Mouse (Mus musculus) CD4-positive, CD25-positive, alpha-beta regulatory T cell, adult 2 months (primary cell): Measurements from ENCODE around the gene Gpr179.

Experiments used
- DNase-seq: peaks from one replicate; pipeline ENCODE4 v3.0.0-alpha.2; 2012; ENCODE audit warnings: low read depth, low spot score

The Gpr179 gene

DNA sequence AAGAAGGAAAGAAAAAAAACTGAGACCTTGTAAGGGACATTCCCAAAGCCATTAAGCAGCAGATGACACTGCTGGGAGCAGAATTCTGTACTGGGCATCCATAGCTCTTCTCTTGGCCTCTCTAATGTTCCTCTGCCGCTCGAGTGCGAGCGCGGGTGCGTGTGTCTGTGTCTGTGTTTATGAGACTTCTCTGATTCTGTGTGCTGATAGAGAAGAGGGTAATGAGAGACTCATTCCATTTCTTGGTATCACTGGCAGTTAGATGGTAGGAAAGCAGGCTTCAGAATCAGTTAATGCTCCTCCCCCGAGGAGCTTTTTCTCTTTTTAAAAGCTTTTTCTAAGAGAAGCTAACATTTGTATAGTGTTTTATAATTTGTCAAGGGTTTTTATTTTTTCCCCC is 3.4 kb upstream of the Gpr179 start:
- DNase-seq, result no peak

DNA sequence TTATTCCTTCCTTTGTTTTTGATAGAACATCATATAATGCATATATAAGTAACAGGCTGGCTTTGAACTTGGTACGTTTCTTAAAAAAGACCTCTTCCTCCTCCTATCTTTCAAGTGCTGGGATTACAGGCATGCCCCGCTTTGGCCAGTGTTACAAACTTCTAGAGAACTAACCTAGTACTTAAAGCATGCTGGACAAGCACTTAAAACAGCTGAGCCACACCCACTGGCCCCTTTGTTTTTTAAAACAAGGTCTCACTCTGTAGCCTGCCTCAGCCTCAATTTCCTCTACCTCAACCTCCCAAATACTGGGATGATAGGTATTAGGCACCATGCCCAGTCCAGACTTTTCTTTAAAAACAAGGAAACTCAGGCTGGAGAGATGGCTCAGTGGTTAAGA is 2.8 kb upstream of the Gpr179 start:
- no peak for DNase-seq

DNA sequence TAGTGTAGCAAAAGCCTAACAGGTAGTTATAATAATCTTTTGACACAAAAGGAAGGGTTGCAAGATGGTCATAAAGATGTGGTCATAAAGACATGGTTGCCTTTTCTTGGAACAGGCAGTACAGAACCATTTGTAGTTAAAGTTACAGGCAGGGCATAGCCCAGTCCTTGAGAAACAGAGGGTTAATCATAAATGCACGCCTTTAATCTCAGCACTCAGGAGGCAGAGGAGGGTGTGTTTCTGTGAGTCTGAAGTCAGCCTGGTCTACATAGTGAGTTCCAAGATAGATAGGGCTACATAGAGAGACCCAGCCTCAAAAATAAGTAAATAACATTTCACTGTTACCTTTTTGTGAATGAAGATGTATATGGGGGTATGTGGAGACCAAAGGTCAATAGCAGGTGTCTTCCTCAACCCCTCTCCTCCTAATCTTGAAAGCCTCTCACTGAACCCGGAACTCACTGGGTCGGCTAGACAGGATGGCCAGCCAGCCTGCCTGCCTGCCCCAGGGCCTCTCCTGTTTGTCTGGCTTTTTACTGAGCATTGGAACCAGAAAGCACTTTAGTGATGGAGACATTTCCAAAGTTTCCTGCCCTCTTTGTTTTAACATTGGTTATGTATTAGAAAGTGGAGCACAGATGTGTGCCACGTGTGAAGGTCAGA is 1.2 kb upstream of the Gpr179 start:
- DNase-seq, result no peak

DNA sequence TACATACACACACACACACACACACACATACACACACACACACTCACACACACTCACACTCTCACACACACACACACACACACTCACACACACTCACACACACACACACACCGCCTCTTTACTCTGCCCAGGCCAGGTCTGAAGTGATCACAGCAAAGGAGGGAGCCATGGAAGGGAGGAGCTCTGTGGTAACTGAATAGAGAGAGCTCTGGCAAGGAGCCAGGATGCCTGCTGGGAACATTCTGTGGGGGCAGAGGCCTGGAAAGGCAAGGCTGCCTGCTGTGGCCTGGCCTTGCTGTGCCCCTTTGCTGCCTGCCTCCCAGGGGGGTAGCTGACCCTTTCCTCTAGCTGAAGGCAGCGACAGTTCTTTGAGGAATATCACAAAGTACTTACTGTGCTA is 1.8 kb downstream of the Gpr179 start:
- no peak for DNase-seq

DNA sequence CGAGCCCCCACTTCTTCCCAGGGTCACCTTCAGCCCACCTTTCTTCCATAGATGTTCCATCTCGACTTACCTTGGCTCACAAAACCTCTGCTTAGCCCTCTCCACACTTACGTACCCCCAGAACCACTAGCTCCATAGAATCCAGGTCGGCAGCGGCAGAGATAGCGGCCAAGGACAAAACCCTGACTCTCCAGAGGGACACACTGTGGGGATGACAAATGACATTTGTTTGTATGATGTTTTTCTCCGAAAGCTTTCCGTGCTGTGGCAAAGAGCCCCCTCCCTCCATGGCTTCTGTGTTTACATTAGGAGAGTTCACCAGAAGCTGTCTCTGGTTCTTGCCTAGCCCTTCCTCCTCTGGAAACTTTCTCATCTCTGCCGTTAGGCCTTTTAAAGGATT is 4.6 kb downstream of the Gpr179 start:
- DNase-seq, result no peak

DNA sequence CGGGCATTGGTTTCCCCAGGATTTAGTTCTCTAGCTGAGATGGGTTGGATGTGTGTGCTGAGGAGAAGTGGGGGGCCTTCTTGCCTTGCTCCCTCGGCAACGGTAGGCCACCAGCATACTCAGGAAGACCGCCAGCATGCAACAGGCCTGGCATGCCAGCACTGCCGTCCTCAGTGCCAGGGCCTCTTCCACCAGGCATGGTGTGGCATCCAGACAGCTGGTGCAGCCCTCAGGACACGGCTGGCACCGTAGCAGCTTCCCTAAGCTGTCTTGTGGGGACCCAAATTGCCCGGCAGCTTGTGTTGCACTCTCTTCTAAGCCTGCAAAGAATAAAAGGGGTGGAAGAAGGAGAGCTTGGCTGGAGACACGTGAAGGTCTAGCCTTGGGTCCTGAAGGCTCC is 5.5 kb downstream of the Gpr179 start:
- DNase-seq, result no peak

DNA sequence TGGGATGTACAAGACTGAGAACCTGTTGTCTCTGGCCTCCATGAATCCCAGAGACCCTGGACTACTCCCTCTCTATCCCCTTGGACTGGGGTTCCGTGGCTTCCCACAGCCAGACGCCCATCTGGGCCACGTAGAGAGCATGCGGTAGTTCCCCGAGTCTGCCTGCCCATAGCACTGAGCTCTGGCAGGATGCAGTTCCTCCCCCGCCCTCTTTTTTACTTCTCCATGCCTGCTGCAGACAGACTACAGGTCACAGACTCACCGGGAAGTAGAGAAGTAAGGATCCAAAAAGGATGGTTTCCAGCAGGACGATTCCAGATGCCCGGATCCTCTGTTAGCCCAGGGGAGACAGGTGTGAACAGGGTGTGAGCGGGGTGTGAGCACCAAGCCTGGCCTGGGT is 6.4 kb downstream of the Gpr179 start:
- DNase-seq, result peak; percentile 32

DNA sequence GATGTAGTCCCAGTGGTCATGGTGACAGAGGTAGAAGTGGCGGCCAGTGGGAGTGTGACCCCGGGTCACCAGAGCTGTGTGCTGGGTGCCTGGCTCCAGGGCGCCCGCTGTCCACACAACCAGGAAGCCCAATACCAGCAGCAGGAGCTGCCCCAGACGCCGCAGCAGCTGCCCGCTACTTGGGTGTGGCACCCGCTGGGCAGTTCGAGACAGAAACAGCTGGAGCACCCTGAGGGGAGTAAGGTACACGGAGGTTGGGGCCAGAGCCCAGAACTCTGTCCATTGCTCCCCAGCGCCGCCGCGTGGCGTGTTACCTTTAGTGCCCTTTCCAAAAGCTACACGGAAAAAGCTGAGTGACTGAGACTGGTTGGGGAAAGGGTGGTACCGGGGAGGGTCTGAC is 8.3 kb downstream of the Gpr179 start:
- DNase-seq, result peak; percentile 74

DNA sequence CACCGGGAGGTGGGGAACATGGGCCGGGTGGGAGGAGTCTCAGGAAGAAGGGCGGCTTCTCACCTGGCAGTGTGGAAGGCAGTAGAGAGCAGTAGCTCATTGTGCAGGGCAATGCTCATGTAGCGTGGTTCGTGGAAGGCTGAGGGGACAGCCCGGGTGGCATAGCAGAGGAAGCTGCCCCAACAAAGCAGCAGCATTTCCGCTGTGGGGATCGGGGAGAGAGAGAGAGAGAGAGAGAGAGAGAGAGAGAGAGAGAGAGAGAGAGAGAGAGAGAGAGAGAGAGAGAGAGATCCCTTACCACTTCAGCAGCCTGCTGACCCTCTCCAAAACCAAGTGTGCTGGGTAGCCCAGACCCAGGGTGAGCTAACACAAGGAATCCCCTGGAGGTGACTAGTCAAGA is 8.7 kb downstream of the Gpr179 start:
- peak; percentile 48 for DNase-seq

DNA sequence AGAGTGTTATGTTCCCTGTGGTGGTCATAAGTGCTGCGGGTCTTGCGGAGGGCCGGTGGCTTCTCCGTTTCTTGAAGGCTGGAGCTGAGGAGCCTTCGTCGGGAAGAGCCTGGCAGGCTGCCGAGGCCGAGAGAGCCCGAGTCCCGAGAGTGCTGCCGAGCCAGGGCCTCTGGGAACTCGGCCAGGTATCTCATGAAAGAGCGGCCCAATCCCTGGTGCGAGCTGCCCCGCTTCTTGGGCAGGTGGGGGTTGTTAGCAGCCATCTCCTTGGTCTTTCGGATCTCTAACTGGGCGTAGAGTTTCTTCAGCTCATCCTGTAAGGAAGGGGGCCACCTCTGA is 12.9 kb downstream of the Gpr179 start:
- DNase-seq, result no peak

DNA sequence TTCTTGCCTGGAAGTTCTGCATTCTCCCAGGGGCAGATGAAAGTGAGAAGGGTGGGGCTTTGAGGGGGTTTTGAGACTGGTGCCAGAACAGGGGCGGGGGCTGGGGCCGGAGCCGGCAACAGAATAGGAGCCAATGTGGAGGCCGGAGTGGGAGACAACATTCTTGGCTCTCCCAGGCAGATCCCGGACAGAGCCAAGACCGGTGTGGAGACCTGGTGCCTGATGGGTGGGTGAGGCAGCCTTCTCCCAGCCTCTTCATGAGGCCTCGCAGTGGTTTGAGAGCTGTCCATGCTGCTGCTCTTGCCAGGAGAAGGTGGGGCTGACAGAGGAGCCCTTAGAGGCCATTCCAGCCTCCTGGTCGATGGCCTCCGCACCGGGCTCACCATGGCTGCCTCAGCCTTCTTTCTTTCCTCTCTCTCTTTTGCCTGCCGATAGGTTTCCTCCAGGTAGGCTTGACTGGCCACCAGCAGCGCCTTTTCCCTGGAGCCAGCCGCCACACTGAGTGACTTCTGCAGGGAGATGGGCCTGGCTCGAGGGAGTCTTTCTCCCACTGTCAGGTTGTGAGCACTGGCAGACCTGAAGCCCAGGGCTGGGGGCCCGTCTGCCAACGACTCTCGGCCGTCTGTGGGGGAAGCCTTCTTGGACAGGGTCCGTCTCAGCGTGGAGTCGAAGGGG is 13.4 kb downstream of the Gpr179 start:
- no peak for DNase-seq

DNA sequence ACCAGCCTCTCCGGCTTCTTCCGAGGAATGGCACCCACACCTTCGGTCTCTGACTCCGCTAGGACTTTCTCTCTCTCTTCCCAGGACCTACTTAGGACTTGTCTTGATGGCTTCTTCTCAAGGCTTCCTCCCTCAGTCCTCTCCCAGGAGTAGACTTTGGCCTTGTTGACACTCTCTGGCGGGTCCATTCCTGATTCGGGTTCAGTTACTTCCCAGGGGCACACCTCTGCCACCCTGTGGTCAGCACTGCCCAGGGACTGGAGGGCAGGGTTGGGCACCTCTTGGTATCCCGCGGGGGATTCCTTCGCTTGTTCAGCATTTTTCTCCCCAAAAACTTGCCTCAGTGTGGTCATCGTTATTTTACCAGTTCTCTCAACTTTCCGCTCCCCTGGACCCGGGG is 14.5 kb downstream of the Gpr179 start:
- no peak for DNase-seq

DNA sequence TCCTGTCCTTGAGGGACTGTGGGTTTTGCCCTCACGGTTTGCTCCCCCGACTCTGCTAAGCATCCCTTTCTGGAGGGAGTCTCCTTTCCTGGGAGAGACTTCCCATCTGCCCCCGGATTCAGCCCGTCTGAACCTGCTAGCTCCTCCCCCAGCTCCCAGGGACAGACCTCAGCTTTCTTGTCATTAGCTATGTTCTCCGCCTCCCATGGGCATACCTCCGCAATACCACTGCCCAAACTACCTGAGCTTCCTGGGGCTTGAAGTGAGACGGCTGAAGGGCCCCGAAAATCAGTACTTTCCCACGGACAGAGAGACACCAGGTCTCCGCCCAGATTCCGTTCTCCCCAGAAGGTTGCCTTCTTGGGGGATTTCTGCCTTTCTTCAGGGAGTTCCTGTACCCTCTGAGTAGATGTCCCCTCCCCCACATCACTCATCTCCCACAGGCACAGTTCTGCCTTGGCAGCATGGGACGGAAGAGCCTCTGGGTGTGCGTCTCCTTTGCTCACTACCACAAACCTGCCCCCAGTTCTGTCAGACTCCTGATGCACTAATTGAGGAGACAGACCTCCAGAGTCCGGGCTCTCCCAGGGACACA is 15.0 kb downstream of the Gpr179 start:
- no peak for DNase-seq

DNA sequence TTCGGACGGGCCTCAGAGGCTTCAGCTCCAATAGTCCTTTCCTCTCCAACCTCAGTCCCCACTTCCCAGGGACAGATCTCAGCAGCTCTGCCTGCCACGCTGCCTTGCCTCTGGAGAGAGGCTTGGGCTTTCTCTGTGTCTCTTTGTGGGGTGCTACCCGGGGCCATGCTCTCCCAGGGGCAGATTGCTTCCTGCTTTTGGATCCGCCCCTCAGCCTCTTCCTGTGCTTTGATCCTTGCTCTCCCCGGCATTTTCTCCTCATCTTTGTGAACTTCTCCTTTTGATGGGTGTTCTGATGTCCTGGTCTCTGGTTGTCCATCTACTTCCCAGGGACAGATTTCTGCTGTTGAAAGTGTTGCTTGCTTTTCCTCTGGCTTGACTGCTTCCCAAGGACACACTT is 15.6 kb downstream of the Gpr179 start:
- DNase-seq, result no peak

DNA sequence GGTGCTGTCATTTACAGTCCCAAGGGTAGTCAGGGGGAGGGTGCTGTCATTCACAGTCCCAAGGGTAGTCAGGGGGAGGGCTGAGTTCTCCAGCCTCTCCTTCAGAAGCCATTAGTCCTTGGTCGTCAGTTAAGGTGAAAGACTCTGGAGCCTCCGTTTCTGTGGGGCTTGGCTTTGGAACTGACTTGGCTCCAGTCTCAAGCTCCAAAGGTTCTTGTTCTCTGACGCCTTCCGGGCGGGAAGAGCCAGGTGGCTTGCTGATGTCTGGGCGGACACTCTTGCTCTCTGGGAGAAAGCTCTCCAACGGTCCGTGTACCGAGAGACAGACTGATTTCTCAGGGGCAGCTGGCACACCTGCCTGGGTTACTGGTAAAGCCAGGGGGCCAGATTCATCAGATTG is 17.5 kb downstream of the Gpr179 start:
- DNase-seq, result no peak

DNA sequence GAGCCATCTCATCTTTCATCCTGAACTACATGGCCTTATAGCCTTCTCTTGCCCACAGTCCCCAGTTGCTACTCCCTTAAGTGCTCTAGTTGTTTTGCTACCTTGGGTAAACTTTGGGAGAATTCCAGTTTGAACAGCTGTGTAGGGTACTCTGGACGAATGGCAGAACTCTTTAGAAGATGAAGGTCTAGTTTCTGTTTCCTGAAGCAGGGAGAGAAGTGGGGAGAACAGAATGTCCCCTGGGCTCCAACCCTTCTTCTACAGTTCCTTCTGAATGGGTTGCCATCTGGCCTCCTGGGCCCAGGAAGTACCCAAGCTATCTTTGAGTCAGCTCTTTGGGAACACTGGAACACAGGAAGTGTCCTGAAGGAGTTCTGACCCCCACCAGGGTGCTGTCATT is 18.0 kb downstream of the Gpr179 start:
- no peak for DNase-seq

DNA sequence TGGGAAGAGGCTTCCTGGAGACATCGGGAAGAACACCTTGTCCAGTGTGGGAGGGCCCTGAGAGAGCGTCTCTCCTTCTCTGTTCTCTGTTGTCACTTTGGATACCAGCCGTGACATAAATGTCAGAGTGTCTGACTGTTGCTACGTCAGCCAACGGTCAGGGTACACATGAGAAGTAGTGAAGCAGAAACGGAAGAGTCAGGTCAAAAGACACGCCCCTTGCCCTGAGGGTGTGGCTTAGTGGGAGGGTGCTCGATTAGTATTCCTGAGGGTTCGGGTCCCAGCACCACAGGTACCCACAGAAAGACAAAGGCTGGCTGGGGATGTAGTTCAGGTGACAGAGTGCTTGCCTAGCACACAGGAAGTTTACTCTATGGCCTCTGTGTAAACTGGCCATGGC is 18.8 kb downstream of the Gpr179 start:
- no peak for DNase-seq

DNA sequence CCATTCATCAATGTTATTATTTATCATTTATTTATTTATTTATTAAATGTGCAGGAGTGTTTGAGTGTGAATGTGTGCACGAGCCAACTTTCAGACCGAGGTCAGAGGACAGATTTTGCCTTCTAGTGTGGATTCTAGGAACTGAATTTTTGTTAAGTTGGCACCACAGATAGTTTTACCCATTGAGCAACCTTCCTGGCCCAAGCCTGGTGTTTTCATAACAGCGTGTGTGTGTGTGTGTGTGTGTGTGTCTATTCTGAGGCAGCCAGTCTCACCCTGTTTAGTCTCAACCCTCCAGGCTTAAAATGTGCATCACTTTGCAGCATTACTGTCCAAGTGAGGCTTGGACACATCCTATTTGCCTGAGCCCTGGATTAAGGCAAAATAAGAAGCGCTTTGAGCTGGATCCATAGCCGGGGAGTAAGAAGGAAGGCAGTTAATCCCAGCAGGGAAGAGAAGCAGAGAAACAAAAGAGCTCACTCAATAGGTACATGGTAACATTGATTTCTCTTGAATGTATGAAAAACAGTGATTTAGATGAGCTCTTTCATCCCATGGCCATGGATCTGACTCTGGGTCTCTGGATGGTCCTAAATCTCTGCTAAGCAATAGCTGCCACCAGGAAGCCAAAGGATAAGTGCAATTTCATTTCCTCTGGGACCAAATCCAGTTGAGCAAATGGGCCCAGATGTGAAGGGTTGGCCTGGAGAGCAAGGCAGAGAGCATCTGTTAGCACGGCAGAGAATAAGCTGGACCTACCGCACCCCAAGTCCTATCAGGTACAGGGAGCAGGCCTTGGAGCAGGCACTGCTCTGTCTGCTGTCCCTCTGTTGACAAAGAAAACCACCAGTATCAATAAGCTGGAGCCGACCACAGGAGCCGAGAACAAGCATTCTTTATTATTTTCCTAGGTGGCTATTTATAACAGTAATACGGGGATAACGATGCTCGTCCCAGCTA is 20.4 kb downstream of the Gpr179 start:
- no peak for DNase-seq

DNA sequence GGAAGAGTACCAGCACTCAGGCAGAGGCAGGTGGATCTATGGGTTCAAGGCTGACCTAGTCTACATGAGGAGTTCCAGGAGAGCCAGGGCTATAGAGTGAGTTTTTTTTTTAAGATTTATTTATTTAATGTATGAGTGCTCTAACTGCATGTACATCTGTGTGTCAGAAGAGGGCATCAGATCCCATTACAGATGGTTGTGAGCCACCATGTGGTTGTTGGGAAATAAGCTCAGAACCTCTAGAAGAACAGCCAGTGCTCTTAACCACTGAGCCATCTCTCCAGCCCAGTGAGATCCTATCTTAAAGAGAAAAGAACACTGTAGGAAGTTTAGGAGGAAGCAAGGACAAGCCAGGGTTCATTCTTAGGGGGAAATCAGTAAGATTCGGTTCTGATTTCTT is 21.6 kb downstream of the Gpr179 start:
- no peak for DNase-seq

DNA sequence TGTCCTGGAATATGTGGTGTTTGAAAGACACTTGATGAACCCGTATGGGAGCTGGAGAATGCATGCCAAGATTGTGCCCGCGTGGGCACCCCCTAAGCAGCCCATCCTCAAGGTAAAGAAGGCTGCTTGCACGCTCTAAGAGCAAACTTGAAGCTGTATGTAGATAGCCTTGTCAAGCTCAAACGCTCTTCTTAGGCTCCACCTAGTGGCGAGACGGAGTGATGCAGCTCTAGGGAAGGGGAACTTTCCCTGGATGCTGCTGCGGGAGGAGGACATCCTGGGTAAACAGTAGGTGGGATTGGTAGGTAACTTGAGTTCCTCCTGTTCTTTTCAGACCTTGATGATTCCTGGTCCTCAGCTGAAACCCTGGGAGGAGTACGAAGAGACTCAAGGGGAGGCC is 23.7 kb downstream of the Gpr179 start:
- peak; percentile 75 for DNase-seq

DNA sequence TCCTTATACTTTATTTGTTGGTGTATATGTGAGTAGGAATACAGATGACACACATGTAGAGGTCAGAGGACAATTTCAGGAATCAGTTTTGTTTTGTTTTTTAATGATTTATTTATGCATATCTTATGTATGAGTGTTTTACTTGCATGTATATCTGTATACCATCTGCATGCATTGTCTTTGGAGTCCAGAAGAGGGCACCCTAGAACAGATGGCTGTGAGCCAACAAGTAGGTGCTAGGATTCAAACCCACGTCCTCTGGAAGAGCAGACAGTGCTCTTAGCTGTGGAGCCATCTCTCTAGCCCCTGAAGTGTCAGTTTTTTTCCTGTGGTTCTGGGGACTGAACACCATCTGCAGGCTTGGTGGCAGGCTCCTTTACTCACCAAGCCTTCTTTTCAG is 26.7 kb downstream of the Gpr179 start:
- DNase-seq, result peak; percentile 45

DNA sequence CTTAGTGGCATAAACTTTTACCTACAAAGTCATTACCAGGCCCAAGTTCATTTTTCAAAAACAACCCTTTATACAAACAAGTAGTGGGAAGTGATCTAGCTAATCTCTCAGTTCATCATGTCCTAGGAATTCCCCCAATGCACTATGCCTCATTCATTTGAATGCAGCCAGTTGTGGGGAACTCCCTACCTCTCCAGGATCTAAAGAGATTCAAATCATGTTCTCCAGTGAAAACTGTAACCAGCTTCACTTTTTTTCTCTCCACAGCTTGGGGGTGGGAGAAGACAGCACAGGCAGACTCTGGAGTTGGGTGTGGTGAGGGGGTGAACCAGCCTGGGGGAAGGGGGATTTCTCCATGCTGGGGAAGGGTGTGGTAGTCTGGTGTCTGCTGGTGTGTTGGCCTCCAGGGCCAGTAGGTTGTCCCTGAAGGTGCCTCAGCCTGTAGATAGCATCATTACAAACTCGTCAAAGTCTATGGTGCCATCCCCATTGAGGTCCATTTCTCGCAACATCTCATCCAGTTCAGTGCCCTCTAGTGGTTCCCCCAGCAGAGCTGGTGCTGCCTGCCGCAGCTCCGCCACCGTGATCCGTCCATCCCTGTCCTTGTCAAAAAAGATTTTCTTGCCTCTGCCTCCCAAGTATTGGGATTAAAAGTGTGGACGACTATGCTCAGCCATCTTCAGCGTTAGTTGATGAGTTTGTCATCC is 29.8 kb downstream of the Gpr179 start:
- peak; percentile 48 for DNase-seq
